Mouse (Mus musculus) embryonic facial prominence, embryonic 15.5 days (tissue): ENCODE results near the gene Gm10840. TPM values are rescaled to one million over a fixed set of nuclear protein-coding genes. Genes with fewer than 3 reads are reported as not detected.

Experiments used
- ATAC-seq: fragments of 200-750 bp; cut with Nextera tagmentation; 2 replicates; pipeline ENCODE4 v1.8.0; 2017; ENCODE audit warnings: low read depth, moderate TSS enrichment; ENCODE audit not compliant: insufficient number of reproducible peaks, low FRiP score, low TSS enrichment
- H3K27ac ChIP-seq: fragments of 300-500 bp; sonication (generic); replicated peaks from 2 replicates; pipeline ENCODE4 v1.5.1; 2015; ENCODE audit warnings: mild to moderate bottlenecking, inconsistent platforms
- H3K27me3 ChIP-seq: fragments of 300-500 bp; sonication (generic); 2 replicates; pipeline ENCODE4 v1.6.1; 2015; ENCODE audit warnings: inconsistent platforms
- H3K36me3 ChIP-seq: fragments of 300-500 bp; sonication (generic); 2 replicates; pipeline ENCODE4 v1.6.1; 2015; ENCODE audit warnings: mild to moderate bottlenecking, inconsistent platforms
- H3K4me1 ChIP-seq: fragments of 300-500 bp; sonication (generic); 2 replicates; pipeline ENCODE4 v1.6.1; 2015; ENCODE audit warnings: inconsistent platforms
- H3K4me2 ChIP-seq: fragments of 300-500 bp; sonication (generic); replicated peaks from 2 replicates; pipeline ENCODE4 v1.6.1; 2015; ENCODE audit warnings: mild to moderate bottlenecking, inconsistent platforms
- H3K4me3 ChIP-seq: fragments of 300-500 bp; sonication (generic); replicated peaks from 2 replicates; pipeline ENCODE4 v1.5.1; 2015; ENCODE audit warnings: mild to moderate bottlenecking, inconsistent platforms
- H3K9ac ChIP-seq: fragments of 300-500 bp; sonication (generic); 2 replicates; pipeline ENCODE4 v1.6.1; 2015; ENCODE audit warnings: inconsistent platforms
- H3K9me3 ChIP-seq: fragments of 300-500 bp; sonication (generic); replicated peaks from 2 replicates; pipeline ENCODE4 v1.6.1; 2016; ENCODE audit warnings: inconsistent platforms
- WGBS: fragments of 180-500 bp; shearing (Covaris S2); methylation state at CpG from one replicate; pipeline ENCODE4 v1.1.7; 2015; 5-methylcytosine and 5-hydroxymethylcytosine counted together
- polyA plus RNA-seq: library from polyadenylated mRNA; unstranded; fragments of >200 nt; fragmentation: Nextera tagmentation; extraction: Ambion mirVana; gene quantifications from 2 replicates; pipeline ENCODE4 v1.2.1, GENCODE M21; 2015

Gm10840 gene
- polyA plus RNA-seq, 1 experiment from 2014 or later: 0.71 TPM

GRCm38 (mm10) chr11:106151219-106151618 lies 9.4 kb upstream of the Gm10840 start:
- no peak overlapping the region for H3K9ac ChIP-seq
- WGBS: 89% methylated on average over 3 of the region's 3 CpGs
- H3K36me3 ChIP-seq: peaks cover 90% of the 10 kb centered on the region

GRCm38 (mm10) chr11:106152132-106152531 lies 8.5 kb upstream of the Gm10840 start:
- H3K4me3 ChIP-seq: no peak overlapping the region
- no peak overlapping the region for H3K4me2 ChIP-seq
- H3K27ac ChIP-seq: no peak overlapping the region
- peaks cover 92% of the 10 kb centered on the region for H3K36me3 ChIP-seq
- ATAC-seq: no peak
- H3K4me1 ChIP-seq: peaks cover 10% of the 10 kb centered on the region
- H3K27me3 ChIP-seq: no peaks in the 10 kb centered on the region
- WGBS: 76% methylated on average over 8 of the region's 8 CpGs
- no peak overlapping the region for H3K9ac ChIP-seq
- no peaks in the 10 kb centered on the region for H3K9me3 ChIP-seq

More at GRCm38 (mm10) chr11:106151219-106151618, 9.4 kb upstream of the Gm10840 start:
- H3K4me1 ChIP-seq: peaks cover 1% of the 10 kb centered on the region
- H3K4me3 ChIP-seq: no peak overlapping the region
- no peaks in the 10 kb centered on the region for H3K27me3 ChIP-seq
- H3K4me2 ChIP-seq: no peak overlapping the region
- no peak for ATAC-seq
- no peak overlapping the region for H3K27ac ChIP-seq
- H3K9me3 ChIP-seq: no peaks in the 10 kb centered on the region

GRCm38 (mm10) chr11:106154091-106154490 lies 6.6 kb upstream of the Gm10840 start:
- Histone ChIP-seq H3K9me3 (no peaks in the 10 kb centered on the region), H3K36me3 (peaks cover 88% of the 10 kb centered on the region), H3K27ac (0 out of 2 replicates have a peak overlapping the region, but pooled peaks have one; percentile 4), H3K4me2 (no peak overlapping the region), H3K4me1 (peaks cover 27% of the 10 kb centered on the region), H3K4me3 (no peak overlapping the region), H3K9ac (no peak overlapping the region), H3K27me3 (no peaks in the 10 kb centered on the region)
- ATAC-seq: no peak
- WGBS: 68% methylated on average over 5 of the region's 5 CpGs

DNA sequence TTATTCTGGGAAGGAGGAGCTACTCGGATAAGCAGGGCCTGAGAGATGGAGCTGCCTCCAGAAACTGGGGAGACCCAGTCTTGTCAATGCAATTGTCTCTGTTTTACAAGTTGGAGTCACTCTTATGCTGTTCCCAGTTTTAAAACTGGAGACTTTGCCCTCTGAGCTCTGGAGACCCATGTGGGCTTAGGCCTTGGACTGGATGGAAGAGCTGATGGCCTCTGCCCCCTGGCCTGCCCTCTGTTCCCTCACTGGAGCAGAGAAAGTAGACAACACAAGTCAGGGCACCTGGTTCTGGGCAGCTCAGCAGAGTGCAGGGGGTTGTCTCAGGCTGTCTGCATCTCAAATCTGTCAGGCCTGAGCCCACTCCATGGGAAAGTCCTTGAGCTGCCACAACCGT lies 5.9 kb upstream of the Gm10840 start:
- Histone ChIP-seq H3K27me3 (no peaks in the 10 kb centered on the region), H3K4me2 (no peak overlapping the region), H3K4me3 (no peak overlapping the region), H3K9ac (no peak overlapping the region), H3K27ac (no peak overlapping the region; the same call in 1 of the 2 replicates), H3K9me3 (no peaks in the 10 kb centered on the region), H3K4me1 (peaks cover 33% of the 10 kb centered on the region), H3K36me3 (peaks cover 82% of the 10 kb centered on the region)
- no peak for ATAC-seq
- 65% methylated on average over 2 of the region's 2 CpGs for WGBS

- peaks cover 72% of the 10 kb centered on the region for H3K36me3 ChIP-seq
- ATAC-seq: no peak
- no peaks in the 10 kb centered on the region for H3K9me3 ChIP-seq
- WGBS: 41% methylated on average over 3 of the region's 3 CpGs
- H3K4me2 ChIP-seq: no peak overlapping the region
- peaks cover 35% of the 10 kb centered on the region for H3K4me1 ChIP-seq
- H3K27me3 ChIP-seq: no peaks in the 10 kb centered on the region
- no peak overlapping the region for H3K9ac ChIP-seq
- no peak overlapping the region for H3K4me3 ChIP-seq
- peak overlapping the region; percentile 58; the same call in 1 of the 2 replicates for H3K27ac ChIP-seq
Measured at GRCm38 (mm10) chr11:106155761-106156160, 4.9 kb upstream of the Gm10840 start.

- 61% methylated on average over 1 of the region's 1 CpGs for WGBS
- peaks cover 40% of the 10 kb centered on the region for H3K4me1 ChIP-seq
- no peak overlapping the region for H3K27ac ChIP-seq
- H3K9me3 ChIP-seq: no peaks in the 10 kb centered on the region
- no peaks in the 10 kb centered on the region for H3K27me3 ChIP-seq
- no peak overlapping the region for H3K9ac ChIP-seq
- peaks cover 67% of the 10 kb centered on the region for H3K36me3 ChIP-seq
- no peak for ATAC-seq
- H3K4me3 ChIP-seq: no peak overlapping the region
- no peak overlapping the region for H3K4me2 ChIP-seq
Measured at GRCm38 (mm10) chr11:106156257-106156656, 4.4 kb upstream of the Gm10840 start.

- H3K9ac ChIP-seq: no peak overlapping the region
- peaks cover 45% of the 10 kb centered on the region for H3K4me1 ChIP-seq
- H3K36me3 ChIP-seq: peaks cover 58% of the 10 kb centered on the region
- no peak overlapping the region for H3K4me2 ChIP-seq
- H3K9me3 ChIP-seq: no peaks in the 10 kb centered on the region
- H3K4me3 ChIP-seq: no peak overlapping the region
- no peak for ATAC-seq
- 85% methylated on average over 7 of the region's 7 CpGs for WGBS
- H3K27me3 ChIP-seq: no peaks in the 10 kb centered on the region
- H3K27ac ChIP-seq: no peak overlapping the region
Measured at GRCm38 (mm10) chr11:106157154-106157553, 3.5 kb upstream of the Gm10840 start.

DNA sequence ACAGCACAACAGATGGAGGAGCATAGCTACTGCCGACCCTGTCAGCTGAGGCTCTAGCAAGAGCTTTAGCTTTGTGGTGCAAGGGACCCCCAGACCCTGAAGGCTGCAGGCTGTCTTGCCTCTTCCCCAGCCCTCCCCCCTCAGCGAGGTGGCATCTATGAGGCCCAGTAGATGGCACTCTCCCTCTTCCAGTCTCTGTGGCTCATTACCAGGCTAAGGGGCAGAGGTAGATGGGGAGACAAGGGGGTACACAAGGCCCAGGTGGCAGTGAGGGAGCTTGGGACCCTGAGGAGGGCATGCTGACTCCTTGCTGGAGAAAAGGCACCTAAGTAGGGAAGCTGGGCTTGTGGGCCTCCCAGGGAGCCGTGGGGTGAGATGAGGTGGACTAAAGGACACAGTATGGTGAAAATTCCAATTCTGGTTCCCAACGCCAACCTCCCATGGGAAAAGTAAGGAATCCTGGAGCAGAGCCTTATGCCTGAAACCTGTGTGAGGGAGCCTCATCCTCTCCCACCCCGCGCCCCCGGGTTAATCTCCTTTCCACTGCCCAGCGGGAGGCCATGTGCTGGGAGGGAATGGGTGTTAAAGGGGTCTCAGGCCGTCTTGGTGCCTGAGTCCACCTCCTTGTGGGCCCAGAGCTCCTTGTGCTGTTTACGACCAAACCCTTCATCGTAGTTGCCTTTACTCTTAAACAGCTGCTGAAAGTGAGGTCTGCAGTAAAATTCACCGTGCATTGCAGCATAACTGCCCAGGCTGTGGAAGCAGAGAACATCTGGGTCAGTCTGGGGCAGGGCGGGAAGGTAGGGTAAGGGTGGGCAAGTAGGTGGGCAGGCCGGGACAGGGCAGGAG lies 2.3 kb upstream of the Gm10840 start:
- Histone ChIP-seq H3K36me3 (peaks cover 53% of the 10 kb centered on the region), H3K27ac (peak overlapping the region; percentile 97), H3K9ac (no peak overlapping the region), H3K9me3 (no peaks in the 10 kb centered on the region), H3K4me1 (peaks cover 45% of the 10 kb centered on the region), H3K4me2 (peak overlapping the region; percentile 86), H3K4me3 (peak overlapping the region; percentile 80), H3K27me3 (no peaks in the 10 kb centered on the region)
- no peak for ATAC-seq
- 48% methylated on average over 14 of the region's 14 CpGs for WGBS

GRCm38 (mm10) chr11:106158930-106159215 lies 1.8 kb upstream of the Gm10840 start:
- H3K4me2 ChIP-seq: peak overlapping the region; percentile 86
- H3K27ac ChIP-seq: peak overlapping the region; percentile 97
- peaks cover 53% of the 10 kb centered on the region for H3K36me3 ChIP-seq
- H3K4me1 ChIP-seq: peaks cover 45% of the 10 kb centered on the region
- WGBS: 27% methylated on average over 9 of the region's 9 CpGs
- peak overlapping the region; percentile 97 for H3K9ac ChIP-seq
- ATAC-seq: no peak; the same call in 1 of the 2 replicates
- peak overlapping the region; percentile 80 for H3K4me3 ChIP-seq
- no peaks in the 10 kb centered on the region for H3K27me3 ChIP-seq
- H3K9me3 ChIP-seq: no peaks in the 10 kb centered on the region

- H3K27me3 ChIP-seq: no peaks in the 10 kb centered on the region
- peak; percentile 41 for ATAC-seq
- WGBS: under 1% methylated on average over 24 of the region's 25 CpGs
- no peaks in the 10 kb centered on the region for H3K9me3 ChIP-seq
- peak overlapping the region; percentile 80 for H3K4me3 ChIP-seq
- H3K36me3 ChIP-seq: peaks cover 52% of the 10 kb centered on the region
- H3K27ac ChIP-seq: peak overlapping the region; percentile 97
- peaks cover 45% of the 10 kb centered on the region for H3K4me1 ChIP-seq
- peak overlapping the region; percentile 97 for H3K9ac ChIP-seq
- peak overlapping the region; percentile 86 for H3K4me2 ChIP-seq
Measured at GRCm38 (mm10) chr11:106159216-106159920, 1.3 kb upstream of the Gm10840 start.
